Mouse (Mus musculus) gastrocnemius, adult 8-10 months (tissue): Measurements from ENCODE around the gene Cidec. TPM values are rescaled to one million over a fixed set of nuclear protein-coding genes. Genes with fewer than 3 reads are reported as not detected.

Experiments used
- DNase-seq, 2 experiments: peaks; one replicate each; pipeline ENCODE4 v3.0.0; 2022; ENCODE audit warnings: low spot score in 2 of 2
- total RNA-seq, 4 experiments: library from RNA; stranded (reverse); gene quantifications; 2 replicates each; pipeline ENCODE4 v1.2.4; 2022

Cidec gene
- total RNA-seq, 4 experiments from 2014 or later = 3.8 to 35.8 (median 19.8) TPM

DNA sequence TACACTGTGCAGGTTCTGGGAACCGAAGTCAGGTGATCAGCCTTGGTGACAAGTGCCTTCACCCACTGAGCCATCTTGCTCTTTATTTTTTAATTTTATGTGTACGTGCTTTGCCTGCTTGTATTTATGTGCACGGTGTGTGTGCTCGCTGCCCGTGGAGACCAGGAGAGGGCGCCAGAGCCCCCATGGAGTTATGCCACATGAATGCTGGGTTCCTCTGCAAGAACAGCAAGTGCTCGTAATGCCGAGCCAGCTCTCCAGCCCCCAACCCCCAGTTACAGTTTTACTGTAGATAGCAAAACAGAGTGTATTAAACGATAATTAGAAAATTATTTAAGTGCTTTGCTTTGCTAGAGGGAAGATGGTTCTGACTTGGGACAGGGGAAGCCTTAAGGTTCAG is 28.9 kb downstream of the Cidec start:
- DNase-seq = no peak

- DNase-seq = no peak
These were observed 30.1 kb downstream of the Cidec start for GRCm38 (mm10) chr6:113405483-113405882.

- DNase-seq = no peak
These were observed 30.7 kb downstream of the Cidec start for GRCm38 (mm10) chr6:113404649-113405448.

- DNase-seq = peak in 1 of 2 experiments; percentile 45
These were observed 33.5 kb downstream of the Cidec start for GRCm38 (mm10) chr6:113402094-113402493.

DNA sequence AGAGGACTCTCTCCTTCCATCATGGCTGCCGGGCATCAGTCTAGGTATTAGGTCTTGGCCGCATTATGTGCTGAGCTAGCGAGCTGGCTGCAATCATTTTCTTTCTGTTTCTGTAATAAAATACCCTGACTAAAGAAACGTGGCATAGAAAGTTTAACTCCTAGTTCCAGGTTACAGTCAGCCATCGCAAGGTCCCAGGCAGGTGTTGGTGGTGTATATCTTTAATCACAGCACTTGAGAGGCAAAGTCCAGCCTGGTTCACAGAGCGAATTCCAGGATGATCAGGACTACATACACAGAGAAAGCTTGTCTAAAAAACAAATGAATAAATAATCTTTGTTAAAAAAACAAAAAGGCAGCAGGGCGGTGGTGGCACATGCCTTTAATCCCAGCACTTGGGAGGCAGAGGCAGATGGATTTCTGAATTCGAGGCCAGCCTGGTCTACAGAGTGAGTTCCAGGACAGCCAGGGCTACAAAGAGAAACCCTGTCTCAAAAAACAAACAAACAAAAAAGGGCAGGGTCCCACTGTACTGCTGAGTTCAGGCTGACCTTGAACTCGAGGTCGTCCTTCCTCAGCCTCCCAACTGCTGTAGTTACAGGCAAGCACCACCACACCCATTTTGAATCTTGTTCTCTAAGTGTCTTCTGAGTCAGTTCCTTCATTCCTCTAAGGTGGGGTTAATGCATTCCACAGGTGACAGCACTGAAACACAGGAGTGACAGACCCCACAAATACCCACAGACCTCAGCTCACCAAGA is 39.1 kb downstream of the Cidec start:
- DNase-seq = no peak

DNA sequence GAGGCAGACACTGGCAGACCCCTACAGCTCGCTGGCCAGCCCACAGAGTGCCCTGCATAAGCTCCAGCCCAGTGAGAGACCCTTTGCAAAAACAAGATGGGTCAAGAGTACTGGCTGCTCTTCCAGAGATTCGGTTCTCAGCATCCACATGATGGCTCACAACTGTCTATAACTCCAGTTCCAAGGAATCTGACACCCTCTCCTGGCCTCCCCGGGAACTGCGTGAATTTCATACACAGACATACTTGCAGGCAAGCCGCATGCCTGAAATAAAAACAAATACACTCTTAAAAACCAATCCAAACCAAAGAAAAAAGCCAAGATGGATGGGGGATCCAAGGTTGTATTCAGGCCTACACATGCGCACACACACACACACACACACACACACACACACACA is 40.1 kb downstream of the Cidec start:
- DNase-seq = no peak

DNA sequence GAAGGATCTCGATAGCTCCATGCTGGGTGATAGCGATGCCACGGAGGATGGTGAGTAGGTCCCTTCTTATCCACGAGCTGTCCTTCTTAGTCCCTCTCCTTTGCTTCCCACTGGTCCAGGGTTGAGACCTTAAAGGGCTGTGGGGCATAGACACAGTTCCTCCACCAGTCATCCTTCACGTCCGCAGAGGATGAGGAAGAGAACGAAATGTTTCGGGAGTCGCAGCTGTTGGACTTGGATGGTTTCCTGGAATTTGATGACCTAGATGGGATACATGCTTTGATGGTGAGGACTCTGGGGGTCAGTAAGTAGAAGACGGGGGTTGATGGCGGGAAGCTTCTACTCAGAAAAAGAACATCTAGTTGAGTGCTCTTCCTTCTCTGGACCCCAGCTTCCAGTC is 40.7 kb downstream of the Cidec start:
- no peak for DNase-seq

- DNase-seq = no peak
These were observed 41.6 kb downstream of the Cidec start for GRCm38 (mm10) chr6:113393951-113394350.

DNA sequence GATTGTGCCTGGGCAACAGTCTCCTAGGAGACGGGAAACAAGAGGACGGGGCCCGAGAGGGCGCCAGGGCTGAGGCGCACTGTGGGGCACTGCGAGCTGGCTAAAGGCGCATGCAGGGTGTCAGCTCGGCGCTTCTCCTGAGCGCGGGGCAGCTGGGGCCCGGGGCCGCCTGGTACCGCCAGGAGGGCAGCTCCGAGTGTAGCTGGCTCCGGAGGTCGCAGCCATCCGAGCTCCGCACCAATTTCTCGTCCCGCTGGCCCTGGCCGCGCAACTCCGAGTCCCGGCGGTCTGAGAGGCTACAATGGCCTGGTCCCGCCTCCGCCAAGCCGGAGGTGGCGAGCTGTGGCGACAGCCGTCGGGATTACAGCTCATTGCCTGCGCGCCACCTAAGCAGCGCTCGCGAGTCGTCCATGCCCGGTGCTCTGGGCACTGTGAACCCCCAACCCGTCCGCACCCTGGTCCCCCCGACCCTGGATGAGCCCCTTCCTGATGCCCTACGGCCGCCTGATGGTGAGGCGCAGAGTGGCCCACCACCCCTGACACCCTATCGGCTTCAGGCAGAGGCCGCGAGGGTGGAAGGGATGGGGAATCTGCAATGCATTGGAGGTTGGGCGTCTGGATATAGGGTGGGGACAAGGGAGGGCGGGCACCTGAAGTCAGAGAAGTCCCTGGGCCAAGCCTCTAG is 43.0 kb downstream of the Cidec start:
- DNase-seq = no peak

GRCm38 (mm10) chr6:113392015-113392386 is 43.6 kb downstream of the Cidec start:
- DNase-seq = no peak

- no peak for DNase-seq
These were observed 44.8 kb downstream of the Cidec start for GRCm38 (mm10) chr6:113390715-113391114.

- no peak for DNase-seq
These were observed 46.6 kb downstream of the Cidec start, which contains the start of gene Ttll3 for GRCm38 (mm10) chr6:113388960-113389359. Ttll3 (plus strand) TSS chr6:113389260.

DNA sequence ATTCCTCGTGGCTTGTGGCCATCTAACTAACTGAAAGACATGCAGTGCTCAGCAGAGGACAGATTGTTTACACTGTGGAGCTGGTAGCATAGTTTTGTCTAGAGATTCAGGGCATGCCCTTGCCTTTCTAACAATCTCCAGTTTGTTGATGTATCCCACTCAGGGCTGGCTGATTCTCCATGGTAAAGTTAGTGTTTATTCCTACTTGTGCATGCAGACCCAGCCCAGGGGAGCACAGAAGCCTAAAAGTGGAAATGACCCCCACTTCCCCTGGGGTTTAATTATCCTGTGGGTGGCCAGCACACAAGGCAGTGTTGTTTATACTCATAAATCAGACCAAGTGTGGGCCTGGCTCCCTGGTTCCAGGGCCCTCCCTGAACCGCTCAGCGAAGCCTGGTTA is 49.5 kb downstream of the Cidec start:
- DNase-seq = no peak

- DNase-seq = no peak
These were observed 50.3 kb downstream of the Cidec start for GRCm38 (mm10) chr6:113385160-113385714.

DNA sequence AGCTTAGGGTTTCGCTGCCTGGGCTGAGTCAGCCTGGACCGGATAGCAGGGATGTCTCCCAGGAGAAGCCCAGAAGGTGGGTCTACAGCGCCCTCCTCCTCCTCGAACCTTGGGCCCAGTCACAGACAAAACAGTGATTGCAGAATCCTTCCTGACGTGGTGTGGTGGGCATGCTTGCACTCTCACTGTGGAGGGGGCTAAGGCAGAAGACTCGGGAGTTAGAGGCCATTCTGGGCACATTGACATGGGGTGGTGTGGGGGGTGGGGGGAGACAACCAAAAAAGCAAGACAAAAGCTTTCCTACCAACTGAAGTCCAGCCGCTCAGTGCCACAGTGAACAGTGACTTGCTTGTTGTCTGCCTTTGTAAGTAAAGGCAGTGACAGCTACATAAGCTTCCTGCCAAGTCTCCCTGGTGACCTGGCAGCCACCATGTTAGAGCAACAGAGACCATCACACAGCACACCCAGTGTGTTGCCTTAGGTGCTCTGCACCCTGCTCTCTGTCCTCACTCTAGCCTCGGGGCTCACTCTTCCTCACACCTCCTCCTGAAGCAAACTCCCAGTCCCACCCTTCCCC is 51.1 kb downstream of the Cidec start:
- DNase-seq = no peak

GRCm38 (mm10) chr6:113380480-113380879 is 55.1 kb downstream of the Cidec start:
- no peak for DNase-seq

DNA sequence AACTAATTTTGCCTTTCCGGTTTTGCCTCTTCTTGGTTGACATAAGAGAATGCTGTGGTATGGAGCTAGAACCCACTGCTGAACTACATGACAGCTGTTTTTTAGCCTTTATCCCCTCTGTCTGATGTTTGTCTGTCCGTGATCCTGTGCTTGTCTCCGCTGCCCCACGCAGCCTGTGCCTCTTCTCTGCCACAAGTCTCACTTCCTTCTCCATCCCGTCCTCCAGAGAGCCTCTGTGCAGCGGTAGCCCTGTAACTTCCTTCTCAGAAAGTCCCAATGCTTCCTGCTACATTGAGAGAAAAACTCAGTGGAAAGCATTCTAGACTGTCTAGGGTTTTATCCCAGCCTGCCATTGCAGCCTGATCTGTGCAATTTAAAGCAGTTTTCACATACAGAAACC is 56.3 kb downstream of the Cidec start:
- no peak for DNase-seq

- DNase-seq = peak; percentile 84 to 89
These were observed 57.8 kb downstream of the Cidec start, which contains the start of the genes Tada3 and Arpc4 for GRCm38 (mm10) chr6:113377496-113378385. Tada3 (minus strand) TSS chr6:113377883. Arpc4 (plus strand) TSS chr6:113378115.

DNA sequence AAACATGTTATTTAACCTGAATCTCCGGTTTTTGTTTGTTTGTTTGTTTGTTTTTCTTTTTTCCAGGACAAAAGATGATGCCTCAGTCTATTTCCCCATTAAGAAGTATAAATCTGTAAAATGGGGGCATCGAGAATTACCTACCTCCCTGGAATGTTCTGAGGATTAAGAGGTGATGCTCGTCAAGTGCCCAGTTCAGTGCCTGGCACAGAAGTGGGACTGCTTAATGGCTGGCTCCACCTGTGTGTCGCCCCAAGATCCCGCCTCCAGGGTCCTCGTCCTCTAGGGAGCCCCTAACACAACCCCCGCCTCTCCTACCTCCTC is 58.4 kb downstream of the Cidec start:
- no peak for DNase-seq
